In genomic region chr17:50143354-50143753, GRCm38 (mm10) we compare ENCODE assay signal across 19 mouse cellular contexts. TPM values are rescaled to one million over a fixed set of nuclear protein-coding genes. Genes with fewer than 3 reads are reported as not detected.
DNase-seq lines count a peak whose midpoint lies in the region; ATAC-seq and TF ChIP-seq lines count a peak whose summit lies in the region.
"Had no signal": no experiment of that assay in that cellular context is flagged by ENCODE, and none has a peak within 500 bp of the region (broad histone marks: within the 10 kb centered on the region; RNA-seq: fewer than 3 reads in every experiment).

No protein-coding gene starts in this region.

- peak; percentile 99 for TF ChIP-seq EP300 in heart, adult 2 months (IDR thresholded peaks at IDR 0.05; ENCODE audit: insufficient read depth, low read depth, low read length)

- H3K36me3 ChIP-seq in heart, adult 2 months (ENCODE audit: control insufficient read depth, insufficient read depth, low read length), result peaks cover 5% of the 10 kb centered on the region
- peaks cover 26% of the 10 kb centered on the region for H3K36me3 ChIP-seq in heart, embryonic 12.5 days
- peaks cover 26% of the 10 kb centered on the region for H3K36me3 ChIP-seq in heart, embryonic 16.5 days (ENCODE audit: control insufficient read depth, insufficient read depth)
- H3K36me3 ChIP-seq: embryonic facial prominence, embryonic 15.5 days; forebrain, embryonic 12.5 days; G1E; hindbrain, embryonic 12.5 days; intestine, embryonic 15.5 days; lung, embryonic 15.5 days; midbrain, embryonic 13.5 days had no signal

- no peak overlapping the region for H3K4me2 ChIP-seq in heart, embryonic 12.5 days
- no peak overlapping the region for H3K4me2 ChIP-seq in heart, embryonic 16.5 days (ENCODE audit: low read depth, low read length)
- H3K4me2 ChIP-seq: embryonic facial prominence, embryonic 15.5 days; forebrain, embryonic 12.5 days; hindbrain, embryonic 12.5 days; intestine, embryonic 15.5 days; limb, embryonic 15.5 days; lung, embryonic 15.5 days; midbrain, embryonic 13.5 days had no signal

- H3K4me3 ChIP-seq in heart, adult 2 months, result no peak overlapping the region
- no peak overlapping the region for H3K4me3 ChIP-seq in heart, embryonic 12.5 days
- H3K4me3 ChIP-seq in brown adipose tissue, adult 24 weeks (ENCODE audit: insufficient read depth, low read depth, low read length), result no peak overlapping the region
- H3K4me3 ChIP-seq in heart, embryonic 16.5 days (ENCODE audit: low read length), result no peak overlapping the region
- H3K4me3 ChIP-seq in cerebellum, adult 2 months (replicated peaks; ENCODE audit: insufficient read depth, low read depth, low read length), result no peak overlapping the region
- H3K4me3 ChIP-seq: embryonic facial prominence, embryonic 15.5 days; forebrain, embryonic 12.5 days; hindbrain, embryonic 12.5 days; intestine, embryonic 15.5 days; limb, embryonic 15.5 days; lung, embryonic 15.5 days; midbrain, embryonic 13.5 days had no signal

- intact Hi-C loops in heart, adult 2 months (cut with DNase I), result loop anchor here (1.0 to 5.0 kb wide), 5 partner anchors 26 to 176 kb away; no protein-coding TSS in a partner anchor

- DNase-seq in heart, adult 2 months, result peak; percentile 57 to 73
- peak; percentile 56 for DNase-seq in lung, postnatal 10 days
- DNase-seq in cerebellum, adult 2 months, result no peak
- DNase-seq in layer of hippocampus, adult 8-10 months (ENCODE audit: low spot score in 2 of 2), result no peak
- DNase-seq in cerebellum, postnatal 14 days, result no peak
- DNase-seq: cerebellum, adult 9-10 months; thymus, postnatal 25 days had no signal

- peaks cover 6% of the 10 kb centered on the region; the same call in 1 of the 2 replicates for H3K79me2 ChIP-seq in heart, adult 2 months (replicated peaks; ENCODE audit: control insufficient read depth, insufficient read depth, low read length)

- TF ChIP-seq CTCF in heart, adult 2 months (IDR thresholded peaks at IDR 0.05), result no peak
- no peak for TF ChIP-seq CTCF in cerebellum, adult 2 months (IDR thresholded peaks at IDR 0.05; ENCODE audit: borderline replicate concordance, insufficient read depth, low read depth, low read length)

- WGBS in heart, adult 2 months, result 53% methylated on average over 10 of the region's 10 CpGs
- WGBS in heart, embryonic 12.5 days, result 67% methylated on average over 10 of the region's 10 CpGs
- whole genome bisulfite sequencing in heart, embryonic 16.5 days, result 69% methylated on average over 10 of the region's 10 CpGs
- 58% methylated on average over 10 of the region's 10 CpGs for WGBS in cerebellum, adult 2 months

- ATAC-seq in heart, embryonic 12.5 days (ENCODE audit: insufficient number of reproducible peaks, low FRiP score), result no peak; the same call in 1 of the 2 replicates
- ATAC-seq in heart, embryonic 16.5 days (replicated peaks; ENCODE audit: extremely low read depth, insufficient read depth, low FRiP score), result peak; percentile 49
- ATAC-seq: intestine, embryonic 15.5 days; midbrain, embryonic 13.5 days had no signal

- no peaks in the 10 kb centered on the region for H3K27me3 ChIP-seq in heart, adult 2 months (ENCODE audit: control insufficient read depth, insufficient read depth, low read length)
- H3K27me3 ChIP-seq in heart, embryonic 12.5 days (replicated peaks), result no peaks in the 10 kb centered on the region
- no peaks in the 10 kb centered on the region for H3K27me3 ChIP-seq in heart, embryonic 16.5 days (ENCODE audit: control insufficient read depth, insufficient read depth, low read length)
- no peaks in the 10 kb centered on the region for H3K27me3 ChIP-seq in cerebellum, adult 2 months (ENCODE audit: control insufficient read depth, insufficient read depth, low read length)
- H3K27me3 ChIP-seq: embryonic facial prominence, embryonic 15.5 days; forebrain, embryonic 12.5 days; hindbrain, embryonic 12.5 days; intestine, embryonic 15.5 days; limb, embryonic 15.5 days; lung, embryonic 15.5 days; midbrain, embryonic 13.5 days had no signal

- no peak overlapping the region for H3K9ac ChIP-seq in heart, adult 2 months (ENCODE audit: low read depth, low read length)
- no peak overlapping the region for H3K9ac ChIP-seq in heart, embryonic 12.5 days
- H3K9ac ChIP-seq in heart, embryonic 16.5 days (ENCODE audit: low read length), result no peak overlapping the region
- H3K9ac ChIP-seq: embryonic facial prominence, embryonic 15.5 days; forebrain, embryonic 12.5 days; hindbrain, embryonic 12.5 days; intestine, embryonic 15.5 days; limb, embryonic 15.5 days; lung, embryonic 15.5 days; midbrain, embryonic 13.5 days had no signal

- H3K27ac ChIP-seq in heart, adult 2 months, result peak overlapping the region; percentile 90
- no peak overlapping the region for H3K27ac ChIP-seq in heart, embryonic 12.5 days (ENCODE audit: poor library complexity, severe bottlenecking)
- H3K27ac ChIP-seq in brown adipose tissue, adult 24 weeks (replicated peaks; ENCODE audit: low read depth, low read length), result peak overlapping the region; percentile 98
- H3K27ac ChIP-seq in heart, embryonic 16.5 days (ENCODE audit: low read length), result peak overlapping the region; percentile 48; the same call in 1 of the 2 replicates
- H3K27ac ChIP-seq in cerebellum, adult 2 months (ENCODE audit: insufficient read depth, low read length), result no peak overlapping the region
- H3K27ac ChIP-seq: embryonic facial prominence, embryonic 15.5 days; forebrain, embryonic 12.5 days; hindbrain, embryonic 12.5 days; intestine, embryonic 15.5 days; limb, embryonic 15.5 days; lung, embryonic 15.5 days; midbrain, embryonic 13.5 days; stomach, postnatal 0 days had no signal

- peaks cover 14% of the 10 kb centered on the region for H3K4me1 ChIP-seq in heart, adult 2 months (ENCODE audit: control insufficient read depth, insufficient read depth, low read length)
- no peaks in the 10 kb centered on the region for H3K4me1 ChIP-seq in heart, embryonic 12.5 days (replicated peaks)
- H3K4me1 ChIP-seq in brown adipose tissue, adult 24 weeks (ENCODE audit: control insufficient read depth, insufficient read depth, insufficient read length, low read length), result peaks cover 2% of the 10 kb centered on the region
- H3K4me1 ChIP-seq in heart, embryonic 16.5 days (ENCODE audit: control insufficient read depth, insufficient read depth, low read length), result no peaks in the 10 kb centered on the region
- no peaks in the 10 kb centered on the region for H3K4me1 ChIP-seq in cerebellum, adult 2 months (ENCODE audit: control insufficient read depth, insufficient read depth, low read length)
- H3K4me1 ChIP-seq: embryonic facial prominence, embryonic 15.5 days; hindbrain, embryonic 12.5 days; intestine, embryonic 15.5 days; limb, embryonic 15.5 days; lung, embryonic 15.5 days had no signal

- no peaks in the 10 kb centered on the region for H3K9me3 ChIP-seq in heart, embryonic 12.5 days (replicated peaks)
- 0 out of 2 replicates have a peak, but pooled peaks cover 2% of the 10 kb centered on the region for H3K9me3 ChIP-seq in heart, embryonic 16.5 days (replicated peaks; ENCODE audit: control insufficient read depth, low read length)
- H3K9me3 ChIP-seq: embryonic facial prominence, embryonic 15.5 days; forebrain, embryonic 12.5 days; hindbrain, embryonic 12.5 days; intestine, embryonic 15.5 days; limb, embryonic 15.5 days; lung, embryonic 15.5 days; midbrain, embryonic 13.5 days had no signal

- no peak for TF ChIP-seq POLR2A in heart, adult 2 months (IDR thresholded peaks at IDR 0.05; ENCODE audit: insufficient read depth, low read depth, low read length)
- no peak for TF ChIP-seq POLR2A in cerebellum, adult 2 months (IDR thresholded peaks at IDR 0.05; ENCODE audit: borderline replicate concordance, insufficient read depth, low read length)

RNA-seq across cellular contexts. Expression of gene Rftn1, which starts 47.1 kb away (rescaled TPM):
- 10 to 100 TPM; 49.4 to 50.5 TPM for total RNA-seq in heart, adult 2 months (2021)
- 41.5 and 46.2 TPM in 2 replicates for polyA plus RNA-seq in heart, adult 2 months (2012; rRNA removed)
- polyA plus RNA-seq in heart, embryonic 12.5 days (2016; fragmentation: Nextera tagmentation; extraction: Ambion mirVana), result 24.2 and 26.6 TPM in 2 replicates
- polyA plus RNA-seq in brown adipose tissue, adult 24 weeks (2012; ENCODE audit: insufficient read depth, insufficient read length, missing spikeins), result 4.2 and 5.1 TPM in 2 replicates
- 36.3 and 37.8 TPM in 2 replicates for polyA plus RNA-seq in heart, embryonic 16.5 days (2015; fragmentation: Nextera tagmentation; extraction: Ambion mirVana)
- polyA plus RNA-seq in cerebellum, adult 2 months (2012; rRNA removed), result 13.7 and 16.8 TPM in 2 replicates
- total RNA-seq in layer of hippocampus, adult 8-10 months (2022), result 10 to 100 TPM; 14.8 to 18.7 (median 16.8) TPM
- total RNA-seq: G1E had no signal
- polyA plus RNA-seq: G1E had no signal

Comparison
In these comparisons a context has a peak if more than half of its experiments do, and no peak if none do; other contexts are left out.
1. H3K27ac ChIP-seq: peak in heart, adult 2 months (single experiment), brown adipose tissue, adult 24 weeks (single experiment) and heart, embryonic 16.5 days (single experiment); none in heart, embryonic 12.5 days (single experiment) and cerebellum, adult 2 months (single experiment).
2. DNase-seq: peak in heart, adult 2 months (2 of 2) and lung, postnatal 10 days (single experiment); none in cerebellum, adult 2 months (0 of 2), layer of hippocampus, adult 8-10 months (0 of 2) and cerebellum, postnatal 14 days (0 of 2).